Mouse (Mus musculus) heart, embryonic 10.5 days (tissue): ENCODE measurements around the gene Klf2. TPM values are rescaled to one million over a fixed set of nuclear protein-coding genes. Genes with fewer than 3 reads are reported as not detected.

Experiments used
- DNase-seq: peaks from one replicate; pipeline ENCODE4 v3.0.0-alpha.2; 2017; ENCODE audit warnings: low spot score
- H3K27ac ChIP-seq: fragments of 300-500 bp; sonication (generic); 2 replicates; pipeline ENCODE4 v1.5.1; 2016; ENCODE audit warnings: mild to moderate bottlenecking
- H3K27me3 ChIP-seq: fragments of 300-500 bp; sonication (generic); 2 replicates; pipeline ENCODE4 v1.6.1; 2016; ENCODE audit warnings: mild to moderate bottlenecking; ENCODE audit not compliant: poor library complexity, insufficient read depth, severe bottlenecking
- H3K36me3 ChIP-seq: fragments of 300-500 bp; sonication (generic); 2 replicates; pipeline ENCODE4 v1.6.1; 2016; ENCODE audit warnings: mild to moderate bottlenecking, moderate library complexity
- H3K4me1 ChIP-seq: fragments of 300-500 bp; sonication (generic); 2 replicates; pipeline ENCODE4 v1.6.1; 2016; ENCODE audit warnings: mild to moderate bottlenecking
- H3K4me3 ChIP-seq: fragments of 300-500 bp; sonication (generic); 2 replicates; pipeline ENCODE4 v1.5.1; 2016; ENCODE audit warnings: mild to moderate bottlenecking, moderate library complexity
- H3K9me3 ChIP-seq: fragments of 300-500 bp; sonication (generic); 2 replicates; pipeline ENCODE4 v1.6.1; 2016; ENCODE audit warnings: mild to moderate bottlenecking, moderate library complexity
- WGBS: fragments of 180-500 bp; shearing (Covaris S2); methylation state at CpG from one replicate; pipeline ENCODE4 v1.1.7; 2016; 5-methylcytosine and 5-hydroxymethylcytosine counted together
- polyA plus RNA-seq: library from polyadenylated mRNA; unstranded; fragments of >200 nt; fragmentation: Nextera tagmentation; extraction: Ambion mirVana; gene quantifications from 2 replicates; pipeline ENCODE4 v1.2.1, GENCODE M21; 2016

Klf2 gene
- 12.8 and 14.1 TPM in 2 replicates for polyA plus RNA-seq

DNA sequence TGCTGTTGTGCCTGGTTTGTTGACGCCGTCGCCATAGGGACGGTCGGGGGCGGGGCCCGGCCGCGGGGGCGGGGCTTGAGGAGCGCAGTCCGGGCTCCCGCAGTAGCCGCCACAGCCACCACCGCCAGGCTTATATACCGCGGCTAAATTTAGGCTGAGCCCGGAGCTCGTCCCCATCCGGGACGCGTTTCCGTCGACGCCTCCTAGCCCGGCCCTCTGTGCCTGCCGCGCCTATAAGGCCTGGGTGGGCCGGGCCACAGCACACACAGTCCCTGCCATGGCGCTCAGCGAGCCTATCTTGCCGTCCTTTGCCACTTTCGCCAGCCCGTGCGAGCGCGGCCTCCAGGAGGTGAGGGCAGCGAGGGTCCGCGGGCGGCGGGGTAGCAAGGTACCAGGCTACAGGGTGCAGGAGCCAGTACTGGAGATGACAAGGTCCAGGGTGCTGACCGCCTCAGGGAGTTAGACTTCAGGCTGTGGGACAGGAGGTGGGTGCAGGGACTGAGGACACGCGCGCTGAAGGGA is at the start of gene Klf2:
Klf2 (plus strand) TSS at position 233 of the 522 bp plus-strand sequence.
- Histone ChIP-seq H3K4me1 (peaks cover 44% of the 10 kb centered on the region), H3K36me3 (no peaks in the 10 kb centered on the region; the same call in 1 of the 2 replicates), H3K27me3 (peaks cover 42% of the 10 kb centered on the region), H3K9me3 (no peaks in the 10 kb centered on the region; the same call in 1 of the 2 replicates), H3K4me3 (peak within 1 kb of the TSS; percentile 71), H3K27ac (peak within 1 kb of the TSS; percentile 93)
- peak; percentile 98 for DNase-seq
- WGBS: under 1% methylated on average over 46 of the region's 46 CpGs

DNA sequence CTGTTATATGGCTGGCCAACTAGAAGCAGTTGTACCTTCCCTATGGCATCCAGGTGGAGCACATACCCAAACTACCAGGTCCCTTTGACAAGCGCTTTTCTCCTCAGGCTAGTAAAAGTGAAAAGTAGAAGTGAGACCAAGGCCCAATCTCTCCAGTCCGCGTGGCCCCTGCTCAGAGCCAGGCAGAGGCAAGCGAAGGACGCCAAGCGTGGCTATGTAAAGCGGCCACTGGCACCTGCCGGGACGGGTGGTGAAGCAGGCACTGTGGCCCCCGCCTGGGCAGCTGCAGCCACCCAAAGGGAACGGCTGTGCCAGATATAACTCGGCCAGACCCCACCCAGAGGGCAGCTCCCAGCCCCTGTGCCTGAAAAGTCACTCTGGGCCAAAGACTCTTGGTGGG is 48.2 kb upstream of the Klf2 start:
- DNase-seq: no peak
- Histone ChIP-seq H3K9me3 (no peaks in the 10 kb centered on the region), H3K4me3 (no peak overlapping the region), H3K4me1 (peaks cover 26% of the 10 kb centered on the region), H3K27ac (peak overlapping the region; percentile 57), H3K27me3 (no peaks in the 10 kb centered on the region), H3K36me3 (no peaks in the 10 kb centered on the region)
- 91% methylated on average over 12 of the region's 12 CpGs for WGBS

DNA sequence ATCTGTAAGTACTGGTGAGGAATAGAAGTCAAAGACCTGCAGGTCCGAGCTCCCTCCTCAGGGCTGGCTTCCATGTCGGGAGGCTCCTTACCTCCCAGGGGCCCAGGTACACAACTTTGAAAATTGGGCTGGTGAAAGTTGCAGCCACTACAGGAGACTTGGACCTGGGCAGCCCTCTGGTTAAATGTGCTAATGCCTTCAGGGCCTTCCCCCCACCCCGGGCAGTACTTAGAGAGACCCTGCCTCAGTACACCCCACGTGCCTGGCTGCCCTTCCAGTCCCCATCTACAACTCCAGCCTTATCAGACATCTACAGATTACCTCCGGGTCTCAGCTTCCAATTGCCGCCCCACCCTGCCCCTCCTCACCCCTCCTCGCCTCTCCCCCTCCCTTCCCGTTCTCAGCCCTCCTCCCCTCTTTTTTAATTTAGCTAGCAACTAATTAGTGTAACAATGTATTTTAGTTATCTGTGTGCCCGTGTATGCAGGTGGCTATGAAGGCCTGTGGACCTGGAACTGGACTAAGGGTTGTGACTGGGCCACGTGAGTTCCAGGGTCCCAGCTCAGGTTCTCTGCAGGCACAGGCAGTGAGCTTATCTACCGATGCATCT is 47.7 kb upstream of the Klf2 start:
- WGBS: 54% methylated on average over 11 of the region's 11 CpGs
- peaks cover 26% of the 10 kb centered on the region for H3K4me1 ChIP-seq
- H3K9me3 ChIP-seq: no peaks in the 10 kb centered on the region
- H3K36me3 ChIP-seq: no peaks in the 10 kb centered on the region
- H3K27ac ChIP-seq: peak overlapping the region; percentile 57
- H3K4me3 ChIP-seq: no peak overlapping the region
- H3K27me3 ChIP-seq: no peaks in the 10 kb centered on the region
- no peak for DNase-seq

DNA sequence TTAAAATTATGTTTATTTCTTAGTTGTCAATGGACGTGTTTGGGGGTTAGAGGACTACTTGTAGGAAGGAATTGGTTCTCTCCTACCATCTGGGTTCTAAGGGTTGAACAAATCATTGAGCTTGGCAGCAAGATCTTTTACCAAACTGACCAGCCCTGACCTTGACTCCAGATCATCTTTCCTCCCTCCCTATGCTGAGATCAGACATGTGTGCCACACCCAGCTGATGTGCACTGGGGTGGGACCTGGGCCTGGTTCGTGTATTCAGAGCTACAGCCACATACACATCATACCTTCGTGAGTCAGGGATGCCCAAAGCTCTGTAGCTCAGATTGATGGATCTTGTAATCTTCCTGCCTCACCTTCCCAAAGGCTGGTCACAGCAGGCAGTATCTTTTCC is 47.1 kb upstream of the Klf2 start:
- WGBS: 75% methylated on average over 3 of the region's 3 CpGs
- no peaks in the 10 kb centered on the region for H3K9me3 ChIP-seq
- no peaks in the 10 kb centered on the region for H3K36me3 ChIP-seq
- H3K4me1 ChIP-seq: peaks cover 26% of the 10 kb centered on the region
- H3K27ac ChIP-seq: no peak overlapping the region
- no peak overlapping the region for H3K4me3 ChIP-seq
- DNase-seq: no peak
- no peaks in the 10 kb centered on the region for H3K27me3 ChIP-seq

DNA sequence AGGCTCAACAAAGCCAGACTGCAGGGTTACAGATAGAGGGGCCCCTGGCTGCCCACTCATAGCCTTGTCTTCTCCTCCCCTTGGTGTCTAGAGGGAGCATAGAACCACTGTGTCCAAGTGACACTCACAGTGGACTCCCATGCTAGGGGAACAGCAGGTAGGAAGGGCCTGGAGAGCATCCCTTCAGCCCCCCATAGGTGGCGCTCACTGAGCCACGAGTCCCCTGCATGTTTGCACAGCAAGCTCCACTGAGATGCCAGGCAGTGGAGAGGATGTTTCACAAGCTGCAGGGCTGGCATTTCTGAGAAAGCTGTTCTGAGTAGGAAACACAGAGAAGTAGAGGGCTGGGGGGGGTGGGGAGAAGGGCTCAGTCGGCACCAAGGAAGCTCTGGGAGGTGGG is 46.5 kb upstream of the Klf2 start:
- no peaks in the 10 kb centered on the region for H3K27me3 ChIP-seq
- no peak overlapping the region for H3K4me3 ChIP-seq
- no peak for DNase-seq
- H3K4me1 ChIP-seq: peaks cover 26% of the 10 kb centered on the region
- 25% methylated on average over 3 of the region's 3 CpGs for WGBS
- H3K36me3 ChIP-seq: no peaks in the 10 kb centered on the region
- peak overlapping the region; percentile 31 for H3K27ac ChIP-seq
- no peaks in the 10 kb centered on the region for H3K9me3 ChIP-seq

DNA sequence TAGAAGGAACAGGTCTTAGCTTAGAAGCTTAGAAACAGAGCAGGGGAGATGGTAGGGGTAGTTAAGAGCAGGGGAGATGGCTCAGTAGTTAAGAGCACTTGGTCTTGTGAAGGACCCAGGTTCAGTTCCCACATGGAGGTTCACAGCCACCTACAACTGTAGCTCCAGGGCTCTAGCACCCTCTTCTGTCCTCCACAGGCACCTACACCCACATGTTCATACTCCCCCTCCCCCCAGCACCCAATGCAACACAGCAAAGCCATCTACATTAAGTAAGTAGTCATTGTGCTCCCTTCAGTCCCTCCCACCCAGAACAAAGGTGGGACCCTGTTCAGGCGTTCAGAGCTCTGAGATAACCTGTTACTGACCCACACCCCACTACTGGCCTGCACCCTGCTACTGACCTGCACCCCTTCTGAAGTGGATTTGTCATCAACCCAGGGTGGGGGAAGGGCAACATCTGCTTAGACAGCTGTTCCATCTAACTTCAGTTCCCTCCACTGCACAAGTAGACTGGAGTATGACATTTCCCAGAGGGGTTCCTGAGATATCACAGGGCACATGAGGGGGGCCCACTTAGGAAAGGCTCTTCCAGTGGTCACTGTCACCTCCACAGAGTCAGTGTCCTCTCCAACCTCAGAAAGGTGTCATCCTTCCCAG is 45.6 kb upstream of the Klf2 start:
- 92% methylated on average over 1 of the region's 1 CpGs for WGBS
- peaks cover 22% of the 10 kb centered on the region for H3K4me1 ChIP-seq
- H3K4me3 ChIP-seq: no peak overlapping the region
- no peak for DNase-seq
- no peaks in the 10 kb centered on the region for H3K9me3 ChIP-seq
- no peaks in the 10 kb centered on the region for H3K27me3 ChIP-seq
- H3K27ac ChIP-seq: no peak overlapping the region
- H3K36me3 ChIP-seq: no peaks in the 10 kb centered on the region

DNA sequence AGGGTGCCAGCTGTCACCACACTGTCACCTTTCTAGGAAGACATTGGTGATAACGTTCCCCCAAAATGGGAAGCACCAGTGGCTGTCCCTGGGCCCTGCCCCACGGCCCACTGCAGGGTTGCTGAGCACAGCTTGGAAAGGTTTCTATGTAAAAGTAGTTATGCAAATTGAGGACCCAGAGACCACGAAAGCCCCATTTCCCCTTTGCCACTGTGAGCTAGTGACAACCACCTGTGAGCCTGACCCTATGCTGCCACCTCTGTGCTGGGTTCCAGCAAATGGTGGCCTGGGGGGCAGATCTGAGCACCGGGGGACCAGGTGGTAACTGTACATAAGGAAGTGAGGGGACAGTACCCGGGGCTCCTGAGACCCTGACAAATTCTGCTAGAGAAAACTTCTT is 45.0 kb upstream of the Klf2 start:
- Histone ChIP-seq H3K9me3 (no peaks in the 10 kb centered on the region), H3K27ac (no peak overlapping the region), H3K27me3 (no peaks in the 10 kb centered on the region), H3K36me3 (no peaks in the 10 kb centered on the region), H3K4me1 (peaks cover 17% of the 10 kb centered on the region), H3K4me3 (no peak overlapping the region)
- WGBS: 71% methylated on average over 5 of the region's 5 CpGs
- DNase-seq: no peak

DNA sequence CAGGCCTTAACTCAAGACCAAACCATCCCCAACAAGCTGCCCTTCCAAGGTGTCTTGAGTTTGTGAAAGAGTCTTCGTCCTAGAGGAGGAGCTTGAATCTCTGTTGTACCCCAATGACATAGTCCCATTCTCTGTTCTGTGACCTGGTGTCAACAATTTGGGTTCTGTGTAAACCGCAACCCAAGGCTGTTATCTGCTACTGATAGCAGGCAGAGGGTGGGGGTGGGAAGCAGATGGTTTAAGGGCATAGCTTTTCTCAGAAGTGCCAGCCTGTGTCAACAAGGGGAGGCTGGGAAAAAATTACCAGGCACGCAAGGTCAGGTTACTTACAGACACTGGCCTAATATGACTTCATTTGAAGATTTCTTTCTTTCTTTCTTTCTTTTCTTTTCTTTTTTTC is 41.6 kb upstream of the Klf2 start:
- WGBS: 31% methylated on average over 3 of the region's 3 CpGs
- no peaks in the 10 kb centered on the region for H3K27me3 ChIP-seq

DNA sequence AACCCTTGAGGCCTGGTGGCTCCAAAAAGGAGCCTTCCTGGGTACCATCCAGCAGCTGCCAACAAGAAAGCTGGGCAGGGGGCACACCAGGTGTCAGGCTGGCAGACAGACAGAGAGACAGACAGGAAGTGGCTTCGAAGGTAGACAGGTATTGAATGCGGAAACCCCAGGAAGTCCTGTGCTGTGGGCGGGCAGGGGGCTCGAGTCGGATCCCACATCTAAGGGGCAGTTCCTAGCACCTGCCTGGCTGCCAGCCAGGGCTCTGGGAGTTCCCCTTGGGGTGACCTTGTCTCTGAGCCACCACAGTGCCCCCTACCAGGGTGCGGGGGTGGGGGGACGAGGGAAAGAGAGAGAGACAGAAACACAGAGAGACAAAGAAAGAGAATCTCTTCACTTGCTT is 39.7 kb upstream of the Klf2 start:
- peak overlapping the region; percentile 18; the same call in 1 of the 2 replicates for H3K27ac ChIP-seq
- 80% methylated on average over 7 of the region's 7 CpGs for WGBS
- DNase-seq: no peak
- no peaks in the 10 kb centered on the region for H3K36me3 ChIP-seq
- H3K9me3 ChIP-seq: no peaks in the 10 kb centered on the region
- no peak overlapping the region for H3K4me3 ChIP-seq
- no peaks in the 10 kb centered on the region for H3K4me1 ChIP-seq
- no peaks in the 10 kb centered on the region for H3K27me3 ChIP-seq

More for the DNA sequence above, 41.6 kb upstream of the Klf2 start:
- Histone ChIP-seq H3K27ac (0 out of 2 replicates have a peak overlapping the region, but pooled peaks have one; percentile 26), H3K36me3 (no peaks in the 10 kb centered on the region), H3K9me3 (no peaks in the 10 kb centered on the region), H3K4me3 (no peak overlapping the region), H3K4me1 (peaks cover 8% of the 10 kb centered on the region)
- DNase-seq: no peak

DNA sequence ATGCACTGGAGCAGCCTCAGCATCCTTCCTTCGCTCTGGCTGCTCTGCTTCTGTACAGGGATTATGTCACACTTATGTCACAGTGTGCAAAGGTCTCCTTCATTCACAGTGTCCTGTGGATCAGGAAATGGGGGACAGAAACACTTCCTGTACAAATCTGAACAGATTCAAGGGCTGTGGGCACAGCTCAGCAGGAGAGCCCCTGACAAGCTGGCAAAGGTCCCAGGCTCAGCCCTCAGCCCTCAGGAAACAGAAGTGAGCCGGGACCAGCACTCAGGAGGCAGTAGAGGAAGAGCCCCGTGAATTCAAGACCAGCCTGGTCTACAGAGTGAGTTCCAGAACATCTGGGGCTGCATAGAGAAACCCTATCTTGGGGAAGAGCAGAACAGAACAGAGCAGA is 37.2 kb upstream of the Klf2 start:
- Histone ChIP-seq H3K9me3 (no peaks in the 10 kb centered on the region), H3K27me3 (no peaks in the 10 kb centered on the region), H3K27ac (no peak overlapping the region), H3K4me3 (no peak overlapping the region), H3K4me1 (no peaks in the 10 kb centered on the region), H3K36me3 (no peaks in the 10 kb centered on the region)
- WGBS: 31% methylated on average over 3 of the region's 3 CpGs
- no peak for DNase-seq

DNA sequence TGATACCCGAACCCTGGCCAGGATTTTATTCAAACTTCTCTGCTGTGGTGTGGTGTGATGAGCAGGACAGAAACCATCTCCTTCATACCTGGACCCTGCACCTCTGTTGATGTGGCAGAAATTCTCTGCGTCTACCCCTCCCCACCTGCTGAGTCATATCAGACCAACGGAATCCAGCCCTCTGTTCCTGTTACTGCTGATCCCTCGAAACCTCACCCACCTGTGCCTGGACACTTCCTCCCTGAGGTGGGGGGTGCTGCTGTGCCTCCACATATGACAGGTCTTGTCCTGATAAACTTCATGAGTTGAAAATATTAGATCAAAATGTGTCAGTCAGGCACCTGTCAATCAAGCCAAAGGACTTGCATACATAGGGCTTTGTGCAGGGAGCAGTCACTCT is 33.5 kb upstream of the Klf2 start:
- Histone ChIP-seq H3K36me3 (no peaks in the 10 kb centered on the region), H3K9me3 (no peaks in the 10 kb centered on the region), H3K4me3 (no peak overlapping the region), H3K27me3 (no peaks in the 10 kb centered on the region), H3K4me1 (no peaks in the 10 kb centered on the region), H3K27ac (no peak overlapping the region)
- 64% methylated on average over 4 of the region's 4 CpGs for WGBS
- DNase-seq: no peak

DNA sequence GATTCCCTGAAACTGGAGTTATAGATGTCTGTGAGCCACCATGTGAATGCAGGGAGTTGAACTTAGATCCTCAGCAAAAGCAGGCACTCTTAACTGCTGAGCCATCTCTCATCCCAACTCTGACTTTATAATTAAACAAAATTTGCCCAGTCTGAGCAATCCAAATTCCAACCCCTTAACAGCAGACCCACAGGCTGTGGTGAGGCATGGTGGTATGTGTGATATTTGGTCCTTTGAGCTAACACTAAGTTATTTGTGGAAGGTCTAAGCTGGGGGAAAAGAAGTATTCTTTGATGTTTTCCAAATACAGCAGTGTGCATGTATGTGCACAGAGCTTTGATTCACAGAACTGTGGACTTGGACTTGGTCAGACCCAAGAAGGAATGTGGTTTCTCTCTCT is 29.8 kb upstream of the Klf2 start:
- no peak for DNase-seq
- Histone ChIP-seq H3K4me1 (peaks cover 4% of the 10 kb centered on the region; the same call in 1 of the 2 replicates), H3K36me3 (no peaks in the 10 kb centered on the region), H3K27me3 (no peaks in the 10 kb centered on the region), H3K4me3 (no peak overlapping the region), H3K27ac (no peak overlapping the region), H3K9me3 (no peaks in the 10 kb centered on the region)

DNA sequence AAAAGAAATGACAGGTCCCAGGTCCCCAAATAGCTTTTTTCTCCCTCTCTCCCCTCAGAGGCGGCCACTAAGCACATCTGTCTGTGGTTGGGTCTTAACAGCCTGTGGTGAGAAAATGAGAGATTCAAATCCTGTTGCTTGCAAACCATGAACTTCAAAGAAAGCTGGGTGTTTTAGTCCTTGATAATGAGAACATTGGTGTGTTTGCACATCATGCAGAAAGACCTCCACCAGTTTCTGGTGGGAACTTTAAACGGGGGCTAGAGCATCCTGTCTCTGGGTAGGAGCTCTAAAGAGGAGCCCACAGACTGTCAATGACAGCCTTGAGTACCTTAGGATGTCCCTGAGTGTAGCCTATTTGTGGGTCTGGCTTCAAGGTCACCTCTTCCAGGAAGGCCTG is 27.7 kb upstream of the Klf2 start:
- H3K27me3 ChIP-seq: no peaks in the 10 kb centered on the region
- WGBS: 63% methylated on average over 2 of the region's 2 CpGs
- no peaks in the 10 kb centered on the region for H3K9me3 ChIP-seq
- H3K4me1 ChIP-seq: peaks cover 24% of the 10 kb centered on the region
- no peak for DNase-seq
- no peaks in the 10 kb centered on the region for H3K36me3 ChIP-seq
- H3K4me3 ChIP-seq: no peak overlapping the region
- H3K27ac ChIP-seq: no peak overlapping the region
